Mouse (Mus musculus): ENCODE results near the gene Gm11634.

Gm11634 gene

DNA sequence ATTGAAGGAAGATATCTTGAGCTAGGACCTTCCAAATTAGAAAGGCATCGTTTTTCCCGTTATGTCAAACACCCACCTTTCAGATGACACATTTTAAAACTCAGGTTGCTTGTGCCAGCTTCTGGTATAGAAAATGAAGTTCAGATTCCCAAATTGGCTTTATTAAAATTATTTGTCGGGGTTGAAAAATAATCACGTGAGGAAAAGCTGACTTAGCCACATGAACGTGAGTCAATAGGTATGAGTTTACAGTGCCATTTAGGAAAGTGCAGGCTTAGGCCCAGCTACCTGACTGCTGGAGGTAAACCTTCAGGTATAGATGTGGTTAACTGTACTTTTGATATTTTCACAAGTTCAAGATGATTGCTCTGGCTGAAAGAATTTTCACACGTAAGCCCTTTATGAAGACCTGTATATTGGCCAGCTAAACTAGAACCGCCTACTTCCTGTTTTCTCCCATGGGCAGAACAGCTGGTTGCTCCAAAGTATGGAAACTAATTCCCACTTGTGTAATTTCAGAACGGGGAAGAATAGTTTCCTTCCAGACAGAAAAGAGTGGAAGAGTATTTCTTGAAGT, 45.6 kb downstream of the Gm11634 start:
- ChIA-PET CTCF (interaction anchor here (0.5 to 3.2 kb wide), 15 partner anchors 8 to 934 kb away, joined by 3 to 72 read pairs (median 5); partner anchors contain the start of genes Becn1 (in 1 of the 4) and Rpl27 (in 1 of the 4)), POLR2A (interaction anchor here (0.6 to 27.7 kb wide), 80 partner anchors 8 to 1393 kb away, joined by 3 to 978 read pairs (median 7); partner anchors contain the start of genes Rnd2 (in 3 of the 4), Tmem106a (in 3 of the 4), Cntd1 (in 2 of the 4) and Coa3 (in 2 of the 4))

GRCm38 (mm10) chr11:101552476-101553300, 46.4 kb downstream of the Gm11634 start:
- ChIA-PET CTCF (interaction anchor here (0.5 to 3.2 kb wide), 28 partner anchors 9 to 376 kb away, joined by 3 to 72 read pairs (median 5); partner anchors contain the start of genes Becn1 (in 1 of the 4), Dhx8 (in 1 of the 4), Rnd2 (in 1 of the 4) and Rpl27 (in 1 of the 4)), POLR2A (interaction anchor here (0.5 to 27.7 kb wide), 162 partner anchors 9 to 1860 kb away, joined by 3 to 978 read pairs (median 5); partner anchors contain the start of genes Rnd2 (in 3 of the 4), Rpl27 (in 3 of the 4), Tmem106a (in 3 of the 4) and Aarsd1 (in 2 of the 4))

GRCm38 (mm10) chr11:101551751-101552475, 47.1 kb downstream of the Gm11634 start, which contains the start of the genes Brca1 and Nbr1:
TSS of gene Brca1 (minus strand) at chr11:101551955.
TSS of gene Nbr1 (plus strand) at chr11:101552149.
- POLR2A ChIA-PET = interaction anchor here (0.5 to 27.7 kb wide), 165 partner anchors 8 to 1861 kb away, joined by 3 to 978 read pairs (median 5); partner anchors contain the start of genes Rnd2 (in 3 of the 4), Rpl27 (in 3 of the 4), Tmem106a (in 3 of the 4) and Aarsd1 (in 2 of the 4)
- CTCF ChIA-PET = interaction anchor here (0.6 to 3.2 kb wide), 25 partner anchors 9 to 375 kb away, joined by 3 to 72 read pairs (median 5); partner anchors contain the start of genes Becn1 (in 1 of the 4), Dhx8 (in 1 of the 4) and Rpl27 (in 1 of the 4)

DNA sequence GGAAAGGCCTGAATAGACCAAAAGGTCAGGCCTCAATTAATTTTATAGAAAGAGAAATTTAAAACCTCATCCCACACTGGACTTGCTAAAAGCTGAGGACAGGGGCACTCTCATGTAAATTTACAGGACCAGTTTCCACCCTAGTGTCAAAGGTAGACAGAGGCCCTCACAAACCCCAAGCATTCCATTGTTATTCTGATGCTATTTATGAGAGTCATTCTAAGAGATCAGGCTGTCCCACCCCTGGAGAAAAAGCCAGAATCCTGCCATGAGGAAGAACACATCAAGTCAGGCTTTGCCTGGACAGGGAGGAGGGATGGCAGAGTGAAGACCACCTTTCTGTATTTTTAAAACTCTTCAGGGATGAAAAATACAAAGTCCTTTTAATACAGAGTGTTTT, 50.5 kb downstream of the Gm11634 start:
- CTCF ChIA-PET = no interaction called here
- POLR2A ChIA-PET = interaction anchor here (0.6 to 27.7 kb wide), 19 partner anchors 7 to 119 kb away, joined by 3 to 978 read pairs (median 4); partner anchors contain the start of genes Tmem106a (in 2 of the 4), Gm11634 (in 1 of the 4), Ifi35 (in 1 of the 4) and Rdm1 (in 1 of the 4)

DNA sequence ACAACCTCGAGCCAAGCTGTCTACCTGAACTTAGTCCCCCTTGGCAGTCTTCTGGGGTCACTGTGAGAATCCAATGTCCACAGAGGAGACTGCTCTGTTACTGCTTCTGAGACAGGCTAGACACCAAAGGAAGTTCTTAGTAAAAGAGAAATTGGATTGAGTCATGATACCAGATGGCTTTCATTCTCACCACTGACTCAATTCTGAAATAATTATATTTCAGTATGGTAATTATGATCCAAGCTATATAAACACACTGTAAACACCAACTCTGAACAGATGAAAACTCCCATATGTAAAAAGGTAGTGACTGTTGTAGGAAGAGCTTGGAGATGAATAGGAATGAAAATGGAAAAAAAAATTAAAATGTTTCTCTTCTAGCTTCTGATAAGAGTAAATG, 54.9 kb downstream of the Gm11634 start:
- POLR2A ChIA-PET = interaction anchor here (0.5 to 27.7 kb wide), 22 partner anchors 7 to 1433 kb away, joined by 3 to 978 read pairs (median 4); partner anchors contain the start of genes Brca1 (in 3 of the 4), Nbr1 (in 3 of the 4), Rpl27 (in 2 of the 4) and Gm11634 (in 1 of the 4)
- CTCF ChIA-PET = interaction anchor here in 2 of 4 experiments (1.0 to 1.5 kb wide), 2 partner anchors 18 kb away, joined by 3 to 4 read pairs; no protein-coding TSS in a partner anchor
